Mouse (Mus musculus) MEL (cell line): Measurements from ENCODE around the gene Top3a.

ENCODE experiments used
- BHLHE40 ChIP-seq: IDR thresholded peaks from 2 replicates; pipeline ENCODE4 v1.6.1; 2012; ENCODE audit warnings: low read depth, mild to moderate bottlenecking, inconsistent platforms, low read length, improper control_type of control experiment, borderline replicate concordance
- CTCF ChIP-seq, 3 experiments: IDR thresholded peaks in 2 of 3; conservative IDR thresholded peaks in 1 of 3; 2 replicates each; pipeline ENCODE4 v1.5.1; 2011 to 2012; ENCODE audit warnings: low read length in 3 of 3, low read depth in 2 of 3, mild to moderate bottlenecking in 2 of 3, improper control_type of control experiment in 1 of 3, inconsistent platforms in 1 of 3, mixed read lengths in 1 of 3, moderate library complexity in 1 of 3; ENCODE audit not compliant: control insufficient read depth in 1 of 3, insufficient read depth in 1 of 3, poor library complexity in 1 of 3, severe bottlenecking in 1 of 3
- EP300 ChIP-seq, 2 experiments: IDR thresholded peaks; 2 replicates each; pipeline ENCODE4 v1.6.1; 2011; ENCODE audit warnings: improper control_type of control experiment in 2 of 2, low read length in 2 of 2, low read depth in 1 of 2, mild to moderate bottlenecking in 1 of 2
- JUND ChIP-seq: IDR thresholded peaks from 2 replicates; pipeline ENCODE4 v1.6.1; 2011; ENCODE audit warnings: low read depth, mild to moderate bottlenecking, improper control_type of control experiment, low read length
- KAT2A ChIP-seq: conservative IDR thresholded peaks from 2 replicates; pipeline ENCODE4 v1.6.1; 2012; ENCODE audit warnings: low read depth, low read length, improper control_type of control experiment, inconsistent platforms
- MAX ChIP-seq: IDR thresholded peaks from 2 replicates; pipeline ENCODE4 v1.6.1; 2011; ENCODE audit warnings: low read length, improper control_type of control experiment
- MAZ ChIP-seq: IDR thresholded peaks from 2 replicates; pipeline ENCODE4 v1.6.1; 2012; ENCODE audit warnings: low read depth, mild to moderate bottlenecking, inconsistent platforms, low read length, improper control_type of control experiment
- NRF1 ChIP-seq: IDR thresholded peaks from 2 replicates; pipeline ENCODE4 v1.6.1; 2014; ENCODE audit warnings: low read depth, mild to moderate bottlenecking, inconsistent platforms, low read length, improper control_type of control experiment, moderate library complexity; ENCODE audit not compliant: poor library complexity, insufficient read depth, severe bottlenecking
- POLR2A ChIP-seq, 2 experiments: IDR thresholded peaks; 2 replicates each; pipeline ENCODE4 v1.6.1; 2011 to 2012; ENCODE audit warnings: low read length in 2 of 2, mild to moderate bottlenecking in 2 of 2, control low read depth in 1 of 2, improper control_type of control experiment in 1 of 2, low read depth in 1 of 2, moderate library complexity in 1 of 2; ENCODE audit not compliant: control insufficient read depth in 1 of 2, insufficient read depth in 1 of 2, poor library complexity in 1 of 2
- POLR2AphosphoS2 ChIP-seq: IDR thresholded peaks from 2 replicates; pipeline ENCODE4 v1.6.1; 2011; ENCODE audit warnings: low read length, improper control_type of control experiment
- RAD21 ChIP-seq: IDR thresholded peaks from 2 replicates; pipeline ENCODE4 v1.6.1; 2011; ENCODE audit warnings: mild to moderate bottlenecking, low read depth, low read length, improper control_type of control experiment
- SIN3A ChIP-seq: IDR thresholded peaks from 2 replicates; pipeline ENCODE4 v1.6.1; 2012; ENCODE audit warnings: low read length, improper control_type of control experiment, inconsistent platforms

GRCm38 (mm10) chr11:60700320-60701185 lies 76.6 kb downstream of the Top3a start:
- TF ChIP-seq POLR2AphosphoS2: no peak
- peak; percentile 77 for TF ChIP-seq SIN3A
- TF ChIP-seq RAD21: no peak
- no peak for TF ChIP-seq POLR2A (IDR thresholded peaks at IDR 0.05; ENCODE audit: control insufficient read depth in 1 of 2, insufficient read depth in 1 of 2, low read depth in 1 of 2, low read length in 2 of 2, poor library complexity in 1 of 2)
- no peak; a peak in 1 of 6 replicates for TF ChIP-seq CTCF (IDR thresholded peaks at IDR 0.05 in 2 of 3, conservative IDR thresholded peaks at IDR 0.05 in 1 of 3; ENCODE audit: control insufficient read depth in 1 of 3, insufficient read depth in 1 of 3, low read depth in 2 of 3, low read length in 3 of 3, poor library complexity in 1 of 3, severe bottlenecking in 1 of 3)
- no peak for TF ChIP-seq NRF1
- TF ChIP-seq MAZ: peak; percentile 42; the same call in 1 of the 2 replicates
- TF ChIP-seq EP300 (IDR thresholded peaks at IDR 0.05; ENCODE audit: low read depth in 1 of 2, low read length in 2 of 2): peak; percentile 28 to 66; a peak in 2 of 4 replicates
- TF ChIP-seq BHLHE40: no peak
- peak; percentile 49; the same call in 1 of the 2 replicates for TF ChIP-seq MAX
- no peak for TF ChIP-seq JUND
- 0 out of 2 replicates have a peak, but pooled peaks have one; percentile 28 for TF ChIP-seq KAT2A
